8 mouse cellular contexts compared by ENCODE assay signal in the genomic region with DNA sequence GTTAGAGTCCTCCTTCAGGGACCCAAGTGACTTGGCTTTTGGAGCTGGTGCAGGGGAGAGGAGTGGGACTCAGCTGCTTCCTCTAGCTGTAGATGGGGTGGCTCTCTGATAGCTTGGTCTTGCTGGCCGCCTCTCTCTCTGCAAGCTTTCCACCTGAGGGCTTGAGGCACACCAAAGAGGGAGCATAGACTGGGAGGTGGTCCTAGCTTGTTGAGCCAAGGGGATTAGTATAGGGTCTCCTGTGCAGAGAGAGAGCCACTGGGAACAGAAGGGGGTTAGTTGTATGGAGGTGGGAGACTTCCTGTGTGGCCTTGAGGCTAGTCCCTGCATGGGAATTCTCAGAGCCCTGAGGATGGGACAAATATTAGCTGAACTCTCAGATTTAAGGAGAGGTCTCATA. TPM values are rescaled to one million over a fixed set of nuclear protein-coding genes. Genes with fewer than 3 reads are reported as not detected.
DNase-seq lines count a peak whose midpoint lies in the region; ATAC-seq and TF ChIP-seq lines count a peak whose summit lies in the region.

No protein-coding gene starts in this region.

- H3K27me3 ChIP-seq in kidney, embryonic 16.5 days (ENCODE audit: insufficient read depth, low read length): no peaks in the 10 kb centered on the region
- no peaks in the 10 kb centered on the region for H3K27me3 ChIP-seq in embryonic facial prominence, embryonic 10.5 days (replicated peaks; ENCODE audit: low read depth, poor library complexity, severe bottlenecking)
- H3K27me3 ChIP-seq in hindbrain, embryonic 16.5 days (replicated peaks; ENCODE audit: control insufficient read depth, insufficient read depth, low read length): no peaks in the 10 kb centered on the region
- no peaks in the 10 kb centered on the region for H3K27me3 ChIP-seq in midbrain, postnatal 0 days (ENCODE audit: insufficient read depth, low read length)

- ATAC-seq in kidney, embryonic 16.5 days (ENCODE audit: low FRiP score, low TSS enrichment): no peak
- ATAC-seq in hindbrain, embryonic 16.5 days: no peak
- ATAC-seq in midbrain, postnatal 0 days (ENCODE audit: low FRiP score): no peak

- peak overlapping the region; percentile 91 for H3K4me3 ChIP-seq in kidney, embryonic 16.5 days (ENCODE audit: low read length)
- H3K4me3 ChIP-seq in embryonic facial prominence, embryonic 10.5 days: peak overlapping the region; percentile 95
- peak overlapping the region; percentile 99 for H3K4me3 ChIP-seq in hindbrain, embryonic 16.5 days (ENCODE audit: low read length)
- peak overlapping the region; percentile 97 for H3K4me3 ChIP-seq in midbrain, postnatal 0 days (ENCODE audit: low read depth, low read length)

- no peak for TF ChIP-seq CTCF in midbrain, postnatal 0 days (IDR thresholded peaks at IDR 0.05)

- H3K9me3 ChIP-seq in kidney, embryonic 16.5 days (ENCODE audit: low read length): no peaks in the 10 kb centered on the region
- H3K9me3 ChIP-seq in embryonic facial prominence, embryonic 10.5 days: no peaks in the 10 kb centered on the region
- no peaks in the 10 kb centered on the region for H3K9me3 ChIP-seq in hindbrain, embryonic 16.5 days (ENCODE audit: control insufficient read depth, low read length)
- no peaks in the 10 kb centered on the region for H3K9me3 ChIP-seq in midbrain, postnatal 0 days (ENCODE audit: low read length)

- H3K27ac ChIP-seq in kidney, embryonic 16.5 days (ENCODE audit: low read length): peak overlapping the region; percentile 95
- H3K27ac ChIP-seq in embryonic facial prominence, embryonic 10.5 days (replicated peaks): peak overlapping the region; percentile 98
- 0 out of 2 replicates have a peak overlapping the region, but pooled peaks have one; percentile 23 for H3K27ac ChIP-seq in hindbrain, embryonic 16.5 days (ENCODE audit: low read depth, low read length)
- no peak overlapping the region for H3K27ac ChIP-seq in midbrain, postnatal 0 days (ENCODE audit: low read depth, low read length)

- H3K4me1 ChIP-seq in kidney, embryonic 16.5 days (ENCODE audit: insufficient read depth, low read length): peaks cover 57% of the 10 kb centered on the region
- H3K4me1 ChIP-seq in embryonic facial prominence, embryonic 10.5 days: peaks cover 62% of the 10 kb centered on the region
- peaks cover 40% of the 10 kb centered on the region for H3K4me1 ChIP-seq in hindbrain, embryonic 16.5 days (ENCODE audit: control insufficient read depth, insufficient read depth, low read depth, low read length)
- H3K4me1 ChIP-seq in midbrain, postnatal 0 days (ENCODE audit: insufficient read depth, low read length): peaks cover 27% of the 10 kb centered on the region; the same call in 1 of the 2 replicates

- peak overlapping the region; percentile 97 for H3K9ac ChIP-seq in kidney, embryonic 16.5 days (replicated peaks; ENCODE audit: low read length)
- H3K9ac ChIP-seq in hindbrain, embryonic 16.5 days (ENCODE audit: low read depth, low read length): peak overlapping the region; percentile 97
- peak overlapping the region; percentile 91; the same call in 1 of the 2 replicates for H3K9ac ChIP-seq in midbrain, postnatal 0 days (replicated peaks; ENCODE audit: low read length, poor library complexity, severe bottlenecking)

- 25% methylated on average over 1 of the region's 1 CpGs for WGBS in kidney, embryonic 16.5 days
- WGBS in embryonic facial prominence, embryonic 10.5 days: 34% methylated on average over 1 of the region's 1 CpGs
- 36% methylated on average over 1 of the region's 1 CpGs for WGBS in hindbrain, embryonic 16.5 days
- WGBS in midbrain, postnatal 0 days: 22% methylated on average over 1 of the region's 1 CpGs

- H3K4me2 ChIP-seq in kidney, embryonic 16.5 days (replicated peaks; ENCODE audit: low read depth, low read length): peak overlapping the region; percentile 68
- peak overlapping the region; percentile 81 for H3K4me2 ChIP-seq in hindbrain, embryonic 16.5 days (ENCODE audit: low read length)
- H3K4me2 ChIP-seq in midbrain, postnatal 0 days (ENCODE audit: low read depth, low read length, poor library complexity, severe bottlenecking): peak overlapping the region; percentile 77

- peaks cover 13% of the 10 kb centered on the region; the same call in 1 of the 2 replicates for H3K36me3 ChIP-seq in kidney, embryonic 16.5 days (ENCODE audit: insufficient read depth, low read length)
- peaks cover 47% of the 10 kb centered on the region for H3K36me3 ChIP-seq in embryonic facial prominence, embryonic 10.5 days (replicated peaks)
- no peaks in the 10 kb centered on the region; the same call in 1 of the 2 replicates for H3K36me3 ChIP-seq in hindbrain, embryonic 16.5 days (ENCODE audit: control insufficient read depth, insufficient read depth, low read length)
- H3K36me3 ChIP-seq in midbrain, postnatal 0 days (ENCODE audit: insufficient read depth, low read length): no peaks in the 10 kb centered on the region

- no peak for DNase-seq in kidney, postnatal 10 days
- peak; percentile 32 for DNase-seq in embryonic facial prominence, embryonic 10.5 days (ENCODE audit: low spot score)
- DNase-seq in midbrain, postnatal 0 days (ENCODE audit: low spot score): no peak
- no peak for DNase-seq in frontal cortex, postnatal 25 days (ENCODE audit: low spot score in 2 of 2)
- no peak for DNase-seq in cerebellum, postnatal 25 days
- no peak for DNase-seq in thymus, postnatal 36 days

RNA-seq across cellular contexts. Expression of a gene that starts 12.7 kb away (rescaled TPM):
- 112 and 118 TPM in 2 replicates for polyA plus RNA-seq in kidney, embryonic 16.5 days (2015; fragmentation: Nextera tagmentation; extraction: Ambion mirVana)
- 119 and 124 TPM in 2 replicates for polyA plus RNA-seq in embryonic facial prominence, embryonic 10.5 days (2016; fragmentation: Nextera tagmentation; extraction: Ambion mirVana)
- polyA plus RNA-seq in hindbrain, embryonic 16.5 days (2015; fragmentation: Nextera tagmentation; extraction: Ambion mirVana): 80.7 and 90.7 TPM in 2 replicates
- 11.0 and 19.4 TPM in 2 replicates for total RNA-seq in midbrain, postnatal 0 days (2014; rRNA removed)
- 116 and 124 TPM in 2 replicates for polyA plus RNA-seq in midbrain, postnatal 0 days (2015; fragmentation: Nextera tagmentation; extraction: Ambion mirVana)

RNA-seq across cellular contexts. Expression of a gene that starts 33.5 kb away (rescaled TPM):
- 24.3 and 26.0 TPM in 2 replicates for polyA plus RNA-seq in kidney, embryonic 16.5 days (2015; fragmentation: Nextera tagmentation; extraction: Ambion mirVana)
- polyA plus RNA-seq in embryonic facial prominence, embryonic 10.5 days (2016; fragmentation: Nextera tagmentation; extraction: Ambion mirVana): 19.3 and 21.1 TPM in 2 replicates
- polyA plus RNA-seq in hindbrain, embryonic 16.5 days (2015; fragmentation: Nextera tagmentation; extraction: Ambion mirVana): 41.8 and 45.8 TPM in 2 replicates
- total RNA-seq in midbrain, postnatal 0 days (2014; rRNA removed): 65.4 and 68.4 TPM in 2 replicates
- 36.0 and 37.3 TPM in 2 replicates for polyA plus RNA-seq in midbrain, postnatal 0 days (2015; fragmentation: Nextera tagmentation; extraction: Ambion mirVana)
